Mouse (Mus musculus) liver, embryonic 13.5 days (tissue): ENCODE measurements around the gene Cry2. TPM values are rescaled to one million over a fixed set of nuclear protein-coding genes. Genes with fewer than 3 reads are reported as not detected.
"Not testable (repeated sequence)": the region's sequence is repeated elsewhere in the genome, so short reads cannot be mapped to it uniquely, and the experiment has no call there.

Source experiments
- ATAC-seq: fragments of 200-750 bp; cut with Nextera tagmentation; 2 replicates; pipeline ENCODE4 v1.8.0; 2017; ENCODE audit warnings: low read depth, mild to moderate bottlenecking, moderate number of reproducible peaks, moderate library complexity
- DNase-seq: peaks from one replicate; pipeline ENCODE4 v3.0.0; 2022
- H3K27ac ChIP-seq: fragments of 300-500 bp; sonication (generic); 2 replicates; pipeline ENCODE4 v1.5.1; 2015; ENCODE audit warnings: moderate library complexity, mild to moderate bottlenecking, inconsistent platforms
- H3K27me3 ChIP-seq: fragments of 300-500 bp; sonication (generic); 2 replicates; pipeline ENCODE4 v1.6.1; 2015; ENCODE audit warnings: mild to moderate bottlenecking, inconsistent platforms
- H3K36me3 ChIP-seq: fragments of 300-500 bp; sonication (generic); 2 replicates; pipeline ENCODE4 v1.6.1; 2015; ENCODE audit warnings: mild to moderate bottlenecking, inconsistent platforms
- H3K4me1 ChIP-seq: fragments of 300-500 bp; sonication (generic); replicated peaks from 2 replicates; pipeline ENCODE4 v1.6.1; 2015; ENCODE audit warnings: inconsistent platforms
- H3K4me2 ChIP-seq: fragments of 300-500 bp; sonication (generic); 2 replicates; pipeline ENCODE4 v1.6.1; 2015; ENCODE audit warnings: inconsistent platforms, mild to moderate bottlenecking, moderate library complexity
- H3K4me3 ChIP-seq: fragments of 300-500 bp; sonication (generic); replicated peaks from 2 replicates; pipeline ENCODE4 v1.5.1; 2015; ENCODE audit warnings: mild to moderate bottlenecking, inconsistent platforms
- H3K9ac ChIP-seq: fragments of 300-500 bp; sonication (generic); 2 replicates; pipeline ENCODE4 v1.6.1; 2015; ENCODE audit warnings: mild to moderate bottlenecking, inconsistent platforms
- H3K9me3 ChIP-seq: fragments of 300-500 bp; sonication (generic); replicated peaks from 2 replicates; pipeline ENCODE4 v1.6.1; 2016; ENCODE audit warnings: inconsistent platforms
- WGBS: fragments of 180-500 bp; shearing (Covaris S2); methylation state at CpG from one replicate; pipeline ENCODE4 v1.1.7; 2015; ENCODE audit not compliant: insufficient replicate concordance; 5-methylcytosine and 5-hydroxymethylcytosine counted together
- polyA plus RNA-seq: library from polyadenylated mRNA; unstranded; fragments of >200 nt; fragmentation: Nextera tagmentation; extraction: Ambion mirVana; gene quantifications from 2 replicates; pipeline ENCODE4 v1.2.1, GENCODE M21; 2015

The Cry2 gene
- 9.1 and 10.7 TPM in 2 replicates for polyA plus RNA-seq

GRCm38 (mm10) chr2:92433578-92434374, at the start of gene Cry2:
Gene Cry2 (minus strand): TSS chr2:92434043.
- H3K27me3 ChIP-seq = no peaks in the 10 kb centered on the region
- H3K36me3 ChIP-seq = peaks cover 6% of the 10 kb centered on the region
- no peaks in the 10 kb centered on the region; the same call in 1 of the 2 replicates for H3K9me3 ChIP-seq
- H3K9ac ChIP-seq = peak within 1 kb of the TSS; percentile 88
- H3K4me2 ChIP-seq = peak within 1 kb of the TSS; percentile 99
- H3K27ac ChIP-seq = peak within 1 kb of the TSS; percentile 75
- peak within 1 kb of the TSS; percentile 82 for H3K4me3 ChIP-seq
- DNase-seq (peak; percentile 98), ATAC-seq (peak; percentile 97)
- H3K4me1 ChIP-seq = peaks cover 69% of the 10 kb centered on the region
- WGBS = under 1% methylated on average over 76 of the region's 76 CpGs

GRCm38 (mm10) chr2:92483505-92483904, 49.7 kb upstream of the Cry2 start:
- H3K27ac ChIP-seq = no peak overlapping the region
- no peak overlapping the region for H3K9ac ChIP-seq
- H3K36me3 ChIP-seq = no peaks in the 10 kb centered on the region
- no peak overlapping the region for H3K4me3 ChIP-seq
- WGBS = 30% methylated on average over 5 of the region's 5 CpGs
- H3K4me2 ChIP-seq = no peak overlapping the region
- no peak for DNase-seq
- no peaks in the 10 kb centered on the region for H3K9me3 ChIP-seq
- peaks cover 50% of the 10 kb centered on the region for H3K27me3 ChIP-seq
- peaks cover 19% of the 10 kb centered on the region for H3K4me1 ChIP-seq
- ATAC-seq = no peak

- Histone ChIP-seq H3K9me3 (no peaks in the 10 kb centered on the region), H3K9ac (no peak overlapping the region), H3K27me3 (peaks cover 44% of the 10 kb centered on the region), H3K4me2 (no peak overlapping the region), H3K4me1 (peaks cover 24% of the 10 kb centered on the region), H3K4me3 (no peak overlapping the region), H3K27ac (no peak overlapping the region), H3K36me3 (no peaks in the 10 kb centered on the region)
- no peak for DNase-seq
- 5% methylated on average over 1 of the region's 1 CpGs for WGBS
- ATAC-seq = no peak
Measured at GRCm38 (mm10) chr2:92482551-92482950, 48.7 kb upstream of the Cry2 start.

GRCm38 (mm10) chr2:92478313-92478688, 44.5 kb upstream of the Cry2 start:
- 48% methylated on average over 4 of the region's 4 CpGs for WGBS
- Histone ChIP-seq H3K27ac (no peak overlapping the region), H3K9ac (no peak overlapping the region), H3K4me1 (0 out of 2 replicates have a peak, but pooled peaks cover 6% of the 10 kb centered on the region), H3K27me3 (peaks cover 6% of the 10 kb centered on the region), H3K9me3 (no peaks in the 10 kb centered on the region), H3K36me3 (no peaks in the 10 kb centered on the region), H3K4me2 (no peak overlapping the region), H3K4me3 (no peak overlapping the region)
- DNase-seq = no peak
- no peak for ATAC-seq

GRCm38 (mm10) chr2:92477672-92478312, 43.9 kb upstream of the Cry2 start:
- H3K4me3 ChIP-seq = no peak overlapping the region
- H3K36me3 ChIP-seq = no peaks in the 10 kb centered on the region
- 0 out of 2 replicates have a peak, but pooled peaks cover 6% of the 10 kb centered on the region for H3K4me1 ChIP-seq
- H3K9ac ChIP-seq = no peak overlapping the region
- WGBS = 72% methylated on average over 12 of the region's 12 CpGs
- no peaks in the 10 kb centered on the region for H3K9me3 ChIP-seq
- no peak overlapping the region for H3K27ac ChIP-seq
- DNase-seq (no peak), ATAC-seq (no peak)
- H3K27me3 ChIP-seq = peaks cover 1% of the 10 kb centered on the region; the same call in 1 of the 2 replicates
- no peak overlapping the region for H3K4me2 ChIP-seq

- not testable (repeated sequence) for H3K9ac ChIP-seq, ATAC-seq, H3K27ac ChIP-seq, H3K4me1 ChIP-seq, H3K4me2 ChIP-seq, H3K4me3 ChIP-seq, DNase-seq, H3K36me3 ChIP-seq, H3K9me3 ChIP-seq, H3K27me3 ChIP-seq
- 70% methylated on average over 7 of the region's 7 CpGs for WGBS
Measured at GRCm38 (mm10) chr2:92476580-92476979, 42.7 kb upstream of the Cry2 start.

- H3K36me3 ChIP-seq = no peaks in the 10 kb centered on the region
- H3K9me3 ChIP-seq = no peaks in the 10 kb centered on the region
- H3K27me3 ChIP-seq = no peaks in the 10 kb centered on the region
- no peak overlapping the region for H3K27ac ChIP-seq
- no peak overlapping the region for H3K4me2 ChIP-seq
- DNase-seq (no peak), ATAC-seq (no peak)
- 0 out of 2 replicates have a peak, but pooled peaks cover 6% of the 10 kb centered on the region for H3K4me1 ChIP-seq
- WGBS = 53% methylated on average over 2 of the region's 2 CpGs
- H3K4me3 ChIP-seq = no peak overlapping the region
- H3K9ac ChIP-seq = no peak overlapping the region
Measured at GRCm38 (mm10) chr2:92475711-92476110, 41.9 kb upstream of the Cry2 start.

GRCm38 (mm10) chr2:92474920-92475319, 41.1 kb upstream of the Cry2 start:
- no peak overlapping the region for H3K4me3 ChIP-seq
- no peak overlapping the region for H3K4me2 ChIP-seq
- 0 out of 2 replicates have a peak, but pooled peaks cover 6% of the 10 kb centered on the region for H3K4me1 ChIP-seq
- no peaks in the 10 kb centered on the region for H3K27me3 ChIP-seq
- DNase-seq = no peak
- no peak for ATAC-seq
- no peak overlapping the region for H3K9ac ChIP-seq
- no peaks in the 10 kb centered on the region for H3K9me3 ChIP-seq
- no peaks in the 10 kb centered on the region for H3K36me3 ChIP-seq
- no peak overlapping the region for H3K27ac ChIP-seq
- WGBS = 67% methylated on average over 3 of the region's 3 CpGs

- DNase-seq (no peak), ATAC-seq (no peak)
- no peaks in the 10 kb centered on the region for H3K4me1 ChIP-seq
- WGBS = 69% methylated on average over 12 of the region's 12 CpGs
- H3K9me3 ChIP-seq = no peaks in the 10 kb centered on the region
- H3K27me3 ChIP-seq = no peaks in the 10 kb centered on the region
- H3K27ac ChIP-seq = no peak overlapping the region
- no peak overlapping the region for H3K9ac ChIP-seq
- no peaks in the 10 kb centered on the region for H3K36me3 ChIP-seq
- no peak overlapping the region for H3K4me3 ChIP-seq
- H3K4me2 ChIP-seq = no peak overlapping the region
Measured at GRCm38 (mm10) chr2:92471886-92472670, 38.2 kb upstream of the Cry2 start.

GRCm38 (mm10) chr2:92464690-92465089, 30.8 kb upstream of the Cry2 start:
- Histone ChIP-seq H3K9me3 (no peaks in the 10 kb centered on the region), H3K9ac (no peak overlapping the region), H3K27ac (no peak overlapping the region), H3K27me3 (peaks cover 12% of the 10 kb centered on the region), H3K4me1 (peaks cover 8% of the 10 kb centered on the region), H3K4me2 (no peak overlapping the region), H3K36me3 (no peaks in the 10 kb centered on the region), H3K4me3 (no peak overlapping the region)
- ATAC-seq (no peak), DNase-seq (no peak)
- 41% methylated on average over 3 of the region's 3 CpGs for WGBS

- 61% methylated on average over 1 of the region's 1 CpGs for WGBS
- Histone ChIP-seq H3K4me2 (no peak overlapping the region), H3K36me3 (no peaks in the 10 kb centered on the region), H3K27ac (no peak overlapping the region), H3K4me3 (no peak overlapping the region), H3K9me3 (no peaks in the 10 kb centered on the region), H3K4me1 (peaks cover 38% of the 10 kb centered on the region), H3K9ac (no peak overlapping the region), H3K27me3 (peaks cover 12% of the 10 kb centered on the region)
- DNase-seq (no peak), ATAC-seq (no peak)
Measured at GRCm38 (mm10) chr2:92461215-92461614, 27.4 kb upstream of the Cry2 start.
